13 mouse cellular contexts compared by ENCODE assay signal in genomic region chr11:74962846-74963407, GRCm38 (mm10). TPM values are rescaled to one million over a fixed set of nuclear protein-coding genes. Genes with fewer than 3 reads are reported as not detected.
DNase-seq lines count a peak whose midpoint lies in the region; ATAC-seq lines count a peak whose summit lies in the region.
"Had no signal": no experiment of that assay in that cellular context is flagged by ENCODE, and none has a peak within 500 bp of the region (broad histone marks: within the 10 kb centered on the region; RNA-seq: fewer than 3 reads in every experiment).

No protein-coding gene starts in this region.

- no peaks in the 10 kb centered on the region for H3K4me1 ChIP-seq in embryonic facial prominence, embryonic 15.5 days
- H3K4me1 ChIP-seq: hindbrain, embryonic 15.5 days had no signal

- H3K9ac ChIP-seq in embryonic facial prominence, embryonic 15.5 days: no peak overlapping the region
- H3K9ac ChIP-seq: hindbrain, embryonic 15.5 days; liver, embryonic 15.5 days had no signal

- 0 out of 2 replicates have a peak overlapping the region, but pooled peaks have one; percentile 1 for H3K27ac ChIP-seq in embryonic facial prominence, embryonic 15.5 days (replicated peaks)
- H3K27ac ChIP-seq: hindbrain, embryonic 15.5 days; layer of hippocampus, adult 2 months; liver, embryonic 15.5 days had no signal

- DNase-seq in cerebellum, adult 9-11 months: peak; percentile 10
- DNase-seq in cerebellum, postnatal 14 days: no peak
- DNase-seq in kidney, postnatal 10 days: peak; percentile 18
- no peak for DNase-seq in kidney, adult 18-20 months
- DNase-seq in 3T3-L1 (ENCODE audit: low read depth, low spot score): peak; percentile 11
- DNase-seq in embryo, embryonic 10 days (ENCODE audit: low spot score): no peak
- DNase-seq: right cerebral cortex, postnatal 4 days had no signal

- WGBS in embryonic facial prominence, embryonic 15.5 days: 64% methylated on average over 2 of the region's 2 CpGs

- no peaks in the 10 kb centered on the region for H3K27me3 ChIP-seq in embryonic facial prominence, embryonic 15.5 days
- H3K27me3 ChIP-seq: hindbrain, embryonic 15.5 days; liver, embryonic 15.5 days had no signal

- ATAC-seq in embryonic facial prominence, embryonic 15.5 days (ENCODE audit: insufficient number of reproducible peaks, low FRiP score, low TSS enrichment, low read depth): no peak
- no peak for ATAC-seq in activated CD4-positive, CD25-positive, alpha-beta regulatory T cell, adult 4 months

- no peak overlapping the region for H3K4me2 ChIP-seq in embryonic facial prominence, embryonic 15.5 days (replicated peaks)
- H3K4me2 ChIP-seq: hindbrain, embryonic 15.5 days; liver, embryonic 15.5 days; midbrain, embryonic 11.5 days had no signal

- no peaks in the 10 kb centered on the region; the same call in 1 of the 2 replicates for H3K36me3 ChIP-seq in embryonic facial prominence, embryonic 15.5 days
- H3K36me3 ChIP-seq: liver, embryonic 15.5 days had no signal

- H3K9me3 ChIP-seq in embryonic facial prominence, embryonic 15.5 days (replicated peaks): no peaks in the 10 kb centered on the region
- H3K9me3 ChIP-seq: hindbrain, embryonic 15.5 days; liver, embryonic 15.5 days had no signal

- no peak overlapping the region for H3K4me3 ChIP-seq in embryonic facial prominence, embryonic 15.5 days (replicated peaks)
- H3K4me3 ChIP-seq: hindbrain, embryonic 15.5 days; layer of hippocampus, adult 2 months; liver, embryonic 15.5 days had no signal

RNA-seq across cellular contexts. Expression of gene Srr, which starts 37.2 kb away (rescaled TPM):
- 26.9 and 29.6 TPM in 2 replicates for polyA plus RNA-seq in embryonic facial prominence, embryonic 15.5 days (2015; fragmentation: Nextera tagmentation; extraction: Ambion mirVana)
- 1 to 10 TPM; 4.9 to 7.3 TPM for polyA plus RNA-seq in activated CD4-positive, CD25-positive, alpha-beta regulatory T cell, adult 4 months (2017; shearing (Covaris generic))

RNA-seq across cellular contexts. Expression of gene Smg6, which starts 37.3 kb away (rescaled TPM):
- 17.5 and 18.1 TPM in 2 replicates for polyA plus RNA-seq in embryonic facial prominence, embryonic 15.5 days (2015; fragmentation: Nextera tagmentation; extraction: Ambion mirVana)
- polyA plus RNA-seq in activated CD4-positive, CD25-positive, alpha-beta regulatory T cell, adult 4 months (2017; shearing (Covaris generic)): 10 to 100 TPM; 15.3 to 15.5 TPM

Comparison
In these comparisons a context has a peak if more than half of its experiments do, and no peak if none do; other contexts are left out.
1. DNase-seq: peak in cerebellum, adult 9-11 months (single experiment), kidney, postnatal 10 days (single experiment) and 3T3-L1 (single experiment); none in cerebellum, postnatal 14 days (0 of 2), kidney, adult 18-20 months (single experiment) and embryo, embryonic 10 days (single experiment).